Mouse (Mus musculus) liver, embryonic 12.5 days (tissue): ENCODE results near the gene Otud6a. TPM values are rescaled to one million over a fixed set of nuclear protein-coding genes. Genes with fewer than 3 reads are reported as not detected.
A peak's percentile ranks its signal among the peaks of the same experiment; 100 is the strongest.
"Not testable (repeated sequence)": the region's sequence is repeated elsewhere in the genome, so short reads cannot be mapped to it uniquely, and the experiment has no call there.

Experiments
- ATAC-seq: fragments of 200-750 bp; cut with Nextera tagmentation; 2 replicates; pipeline ENCODE4 v1.8.0; 2017; ENCODE audit warnings: moderate number of reproducible peaks, mild to moderate bottlenecking, moderate library complexity
- H3K27ac ChIP-seq: fragments of 300-500 bp; sonication (generic); 2 replicates; pipeline ENCODE4 v1.5.1; 2016; ENCODE audit warnings: mild to moderate bottlenecking
- H3K27me3 ChIP-seq: fragments of 300-500 bp; sonication (generic); replicated peaks from 2 replicates; pipeline ENCODE4 v1.6.1; 2016; ENCODE audit warnings: mild to moderate bottlenecking, moderate library complexity
- H3K36me3 ChIP-seq: fragments of 300-500 bp; sonication (generic); 2 replicates; pipeline ENCODE4 v1.6.1; 2016; ENCODE audit warnings: mild to moderate bottlenecking, moderate library complexity
- H3K4me1 ChIP-seq: fragments of 300-500 bp; sonication (generic); 2 replicates; pipeline ENCODE4 v1.6.1; 2016
- H3K4me2 ChIP-seq: fragments of 300-500 bp; sonication (generic); 2 replicates; pipeline ENCODE4 v1.6.1; 2016; ENCODE audit warnings: mild to moderate bottlenecking, moderate library complexity
- H3K4me3 ChIP-seq: fragments of 300-500 bp; sonication (generic); 2 replicates; pipeline ENCODE4 v1.5.1; 2016; ENCODE audit warnings: mild to moderate bottlenecking, moderate library complexity
- H3K9ac ChIP-seq: fragments of 300-500 bp; sonication (generic); 2 replicates; pipeline ENCODE4 v1.6.1; 2016; ENCODE audit warnings: mild to moderate bottlenecking, moderate library complexity
- H3K9me3 ChIP-seq: fragments of 300-500 bp; sonication (generic); replicated peaks from 2 replicates; pipeline ENCODE4 v1.6.1; 2016; ENCODE audit warnings: mild to moderate bottlenecking, moderate library complexity
- WGBS: fragments of 180-500 bp; shearing (Covaris S2); methylation state at CpG from one replicate; pipeline ENCODE4 v1.1.7; 2016; ENCODE audit not compliant: insufficient replicate concordance; 5-methylcytosine and 5-hydroxymethylcytosine counted together
- polyA plus RNA-seq: library from polyadenylated mRNA; unstranded; fragments of >200 nt; fragmentation: Nextera tagmentation; extraction: Ambion mirVana; gene quantifications from 2 replicates; pipeline ENCODE4 v1.2.1, GENCODE M21; 2016

The Otud6a gene
- not detected in 2 replicates for polyA plus RNA-seq

- Histone ChIP-seq H3K4me3 (no peak within 1 kb of the TSS), H3K36me3 (no peaks in the 10 kb centered on the region), H3K9ac (no peak within 1 kb of the TSS), H3K4me1 (no peaks in the 10 kb centered on the region), H3K27ac (no peak within 1 kb of the TSS), H3K27me3 (no peaks in the 10 kb centered on the region), H3K9me3 (no peaks in the 10 kb centered on the region), H3K4me2 (no peak within 1 kb of the TSS)
- 76% methylated on average over 21 of the region's 21 CpGs for WGBS
- no peak for ATAC-seq
These were observed at the start of gene Otud6a for GRCm38 (mm10) chrX:100428693-100429092. Gene Otud6a (plus strand): TSS chrX:100429013.

- WGBS, result 63% methylated on average over 1 of the region's 1 CpGs
- no peak overlapping the region for H3K4me2 ChIP-seq
- no peak overlapping the region for H3K9ac ChIP-seq
- H3K4me1 ChIP-seq, result peaks cover 7% of the 10 kb centered on the region
- H3K4me3 ChIP-seq, result no peak overlapping the region
- H3K27me3 ChIP-seq, result 0 out of 2 replicates have a peak, but pooled peaks cover 7% of the 10 kb centered on the region
- no peak overlapping the region for H3K27ac ChIP-seq
- no peaks in the 10 kb centered on the region for H3K36me3 ChIP-seq
- ATAC-seq, result no peak
- no peaks in the 10 kb centered on the region for H3K9me3 ChIP-seq
These were observed 38.9 kb upstream of the Otud6a start for GRCm38 (mm10) chrX:100389887-100390286.

DNA sequence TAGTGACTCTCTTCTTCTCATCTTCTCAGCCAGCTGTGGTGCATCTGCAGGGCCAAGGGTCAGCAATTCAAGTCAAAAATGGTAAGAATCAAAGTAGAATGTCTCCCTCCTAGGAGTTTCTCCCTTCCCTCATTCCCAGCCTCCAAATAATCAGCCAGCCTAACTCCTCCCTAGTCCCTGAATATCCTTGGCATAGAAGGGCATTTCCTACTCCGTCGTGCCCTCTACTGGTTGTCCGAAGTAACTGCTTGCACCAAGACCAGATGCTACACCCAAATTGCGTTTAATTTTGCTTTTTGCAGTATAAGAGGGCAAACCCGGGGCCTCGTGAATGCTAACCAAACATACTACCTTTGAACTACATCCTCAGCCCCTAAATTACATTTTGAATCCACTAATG is 36.5 kb upstream of the Otud6a start:
- Histone ChIP-seq H3K4me1 (peaks cover 14% of the 10 kb centered on the region), H3K4me3 (no peak overlapping the region), H3K9me3 (no peaks in the 10 kb centered on the region), H3K9ac (no peak overlapping the region), H3K4me2 (no peak overlapping the region), H3K27me3 (peaks cover 7% of the 10 kb centered on the region; the same call in 1 of the 2 replicates), H3K36me3 (no peaks in the 10 kb centered on the region), H3K27ac (no peak overlapping the region)
- 20% methylated on average over 6 of the region's 6 CpGs for WGBS
- ATAC-seq, result no peak

GRCm38 (mm10) chrX:100394223-100394861 is 34.5 kb upstream of the Otud6a start:
- Histone ChIP-seq H3K36me3 (no peaks in the 10 kb centered on the region), H3K27ac (no peak overlapping the region), H3K4me2 (peak overlapping the region; percentile 35), H3K27me3 (peaks cover 7% of the 10 kb centered on the region; the same call in 1 of the 2 replicates), H3K9ac (no peak overlapping the region), H3K4me1 (peaks cover 14% of the 10 kb centered on the region), H3K4me3 (no peak overlapping the region), H3K9me3 (no peaks in the 10 kb centered on the region)
- WGBS, result 59% methylated on average over 7 of the region's 7 CpGs
- peak; percentile 85 for ATAC-seq

GRCm38 (mm10) chrX:100395026-100395425 is 33.8 kb upstream of the Otud6a start:
- Histone ChIP-seq H3K27me3 (peaks cover 7% of the 10 kb centered on the region; the same call in 1 of the 2 replicates), H3K36me3 (no peaks in the 10 kb centered on the region), H3K9ac (no peak overlapping the region), H3K9me3 (no peaks in the 10 kb centered on the region), H3K4me3 (no peak overlapping the region), H3K4me2 (peak overlapping the region; percentile 35; the same call in 1 of the 2 replicates), H3K27ac (no peak overlapping the region), H3K4me1 (peaks cover 14% of the 10 kb centered on the region)
- 64% methylated on average over 8 of the region's 8 CpGs for WGBS
- ATAC-seq, result peak; percentile 75

DNA sequence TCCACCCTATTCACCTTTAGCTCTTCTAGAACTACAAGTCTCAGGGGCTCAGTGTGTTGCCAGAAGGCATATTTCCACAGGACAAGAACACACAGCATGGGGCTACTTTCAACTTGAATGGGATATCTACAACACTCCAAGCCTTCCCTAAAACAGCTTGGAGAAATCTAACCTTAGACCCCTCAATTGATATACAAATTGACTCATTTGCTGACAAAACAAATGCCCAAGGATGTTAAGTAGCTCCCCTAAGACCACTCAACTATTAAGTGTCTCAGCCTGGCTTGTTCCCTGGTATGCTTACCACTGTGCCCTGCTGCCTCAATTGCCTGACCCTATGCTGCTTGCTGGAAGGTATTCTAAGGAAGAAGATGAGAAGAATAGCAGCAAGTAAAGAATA is 27.9 kb upstream of the Otud6a start:
- no peaks in the 10 kb centered on the region for H3K36me3 ChIP-seq
- H3K4me2 ChIP-seq, result no peak overlapping the region
- ATAC-seq, result no peak
- no peak overlapping the region for H3K4me3 ChIP-seq
- no peak overlapping the region for H3K9ac ChIP-seq
- H3K4me1 ChIP-seq, result no peaks in the 10 kb centered on the region
- no peaks in the 10 kb centered on the region for H3K27me3 ChIP-seq
- H3K9me3 ChIP-seq, result no peaks in the 10 kb centered on the region
- H3K27ac ChIP-seq, result no peak overlapping the region

DNA sequence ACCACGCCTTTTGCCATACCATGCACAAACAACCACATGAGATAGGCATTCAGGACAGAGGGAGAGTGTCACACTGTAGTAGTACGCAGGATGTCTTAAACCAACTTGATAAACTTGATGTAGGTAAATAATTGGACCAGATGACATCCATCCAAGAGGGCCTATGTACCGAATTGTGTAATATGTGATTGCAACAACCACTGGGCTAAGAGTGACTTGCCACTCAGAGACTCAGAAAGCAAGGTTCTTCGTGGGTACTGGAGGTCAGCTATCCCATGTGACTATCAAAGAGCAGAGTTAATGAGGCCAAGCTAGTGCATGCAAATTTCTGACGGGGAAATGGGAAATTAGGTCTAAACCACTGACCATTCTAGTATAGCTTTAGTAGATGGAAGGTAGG is 27.2 kb upstream of the Otud6a start:
- H3K36me3 ChIP-seq, result no peaks in the 10 kb centered on the region
- 69% methylated on average over 5 of the region's 5 CpGs for WGBS
- no peak for ATAC-seq

GRCm38 (mm10) chrX:100409245-100409644 is 19.6 kb upstream of the Otud6a start:
- Histone ChIP-seq H3K9ac (no peak overlapping the region), H3K4me1 (no peaks in the 10 kb centered on the region), H3K36me3 (no peaks in the 10 kb centered on the region), H3K4me2 (no peak overlapping the region), H3K9me3 (no peaks in the 10 kb centered on the region), H3K4me3 (no peak overlapping the region), H3K27ac (no peak overlapping the region), H3K27me3 (no peaks in the 10 kb centered on the region; the same call in 1 of the 2 replicates)
- WGBS, result 38% methylated on average over 1 of the region's 1 CpGs
- no peak for ATAC-seq

More for the DNA sequence above, 27.2 kb upstream of the Otud6a start:
- no peak overlapping the region for H3K4me3 ChIP-seq
- H3K9ac ChIP-seq, result no peak overlapping the region
- no peaks in the 10 kb centered on the region for H3K9me3 ChIP-seq
- H3K27me3 ChIP-seq, result no peaks in the 10 kb centered on the region
- H3K4me1 ChIP-seq, result no peaks in the 10 kb centered on the region
- no peak overlapping the region for H3K4me2 ChIP-seq
- H3K27ac ChIP-seq, result no peak overlapping the region

- Histone ChIP-seq H3K9me3 (no peaks in the 10 kb centered on the region), H3K27me3 (no peaks in the 10 kb centered on the region), H3K4me1 (no peaks in the 10 kb centered on the region), H3K4me3 (no peak overlapping the region), H3K4me2 (no peak overlapping the region), H3K36me3 (no peaks in the 10 kb centered on the region), H3K9ac (no peak overlapping the region), H3K27ac (no peak overlapping the region)
- ATAC-seq, result no peak
- 63% methylated on average over 3 of the region's 3 CpGs for WGBS
These were observed 3.5 kb downstream of the Otud6a start for GRCm38 (mm10) chrX:100432311-100432710.

DNA sequence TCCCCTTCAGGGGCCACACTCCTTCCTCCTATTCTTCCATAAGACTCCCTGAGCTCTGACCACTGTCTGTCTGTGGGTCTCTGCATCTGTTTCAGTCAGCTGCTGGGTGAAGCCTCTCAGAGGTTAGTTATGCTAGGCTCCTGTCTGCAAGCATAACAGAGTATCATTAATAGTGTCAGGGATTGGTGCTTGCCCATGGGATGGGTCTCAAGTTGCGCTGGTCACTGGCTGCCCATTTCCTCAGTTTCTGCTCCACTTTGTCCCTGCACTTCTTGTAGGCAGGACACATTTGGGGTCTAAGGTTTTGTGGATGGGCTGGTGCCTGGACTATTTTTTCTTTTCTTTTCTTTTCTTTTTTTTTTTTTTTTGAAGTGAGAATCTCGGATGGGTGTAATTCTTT is 13.8 kb downstream of the Otud6a start, which contains the start of gene Awat2:
TSS of gene Awat2 (minus strand) at position 101 of the 400 bp plus-strand sequence.
- WGBS, result 73% methylated on average over 2 of the region's 2 CpGs

GRCm38 (mm10) chrX:100443532-100443931 is 14.7 kb downstream of the Otud6a start:
- 85% methylated on average over 7 of the region's 7 CpGs for WGBS

More for the DNA sequence above, 13.8 kb downstream of the Otud6a start, which contains the start of gene Awat2:
- not testable (repeated sequence) for H3K9me3 ChIP-seq, ATAC-seq, H3K9ac ChIP-seq, H3K4me3 ChIP-seq, H3K4me2 ChIP-seq, H3K27me3 ChIP-seq, H3K27ac ChIP-seq, H3K4me1 ChIP-seq, H3K36me3 ChIP-seq

DNA sequence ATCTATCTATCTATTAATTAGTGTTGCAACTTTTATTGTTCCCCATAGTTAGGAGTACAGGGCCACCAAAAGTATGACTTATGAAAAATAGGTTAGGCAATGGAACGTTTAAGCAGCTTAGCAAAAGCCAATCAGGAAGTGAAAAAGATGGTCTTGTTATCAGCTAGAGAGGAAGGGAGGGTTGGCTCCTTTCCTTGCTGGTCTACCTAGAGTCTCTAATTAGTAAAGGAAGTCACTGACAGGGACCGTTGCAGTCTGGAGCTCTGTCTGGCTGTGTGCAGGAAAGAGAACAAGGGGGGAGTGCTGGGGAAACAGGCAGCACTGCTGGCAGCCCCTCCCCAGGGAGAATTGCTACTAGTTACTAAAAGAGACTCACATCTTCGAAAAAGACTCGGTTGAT is 39.2 kb downstream of the Otud6a start:
- Histone ChIP-seq H3K27me3 (peaks cover 26% of the 10 kb centered on the region), H3K9ac (no peak overlapping the region), H3K4me2 (no peak overlapping the region), H3K36me3 (no peaks in the 10 kb centered on the region), H3K9me3 (no peaks in the 10 kb centered on the region), H3K27ac (no peak overlapping the region), H3K4me3 (no peak overlapping the region), H3K4me1 (no peaks in the 10 kb centered on the region)
- 20% methylated on average over 4 of the region's 4 CpGs for WGBS
- no peak for ATAC-seq

More at GRCm38 (mm10) chrX:100443532-100443931, 14.7 kb downstream of the Otud6a start:
- Histone ChIP-seq H3K36me3 (no peaks in the 10 kb centered on the region), H3K4me1 (no peaks in the 10 kb centered on the region), H3K9me3 (no peaks in the 10 kb centered on the region), H3K27ac (no peak overlapping the region), H3K27me3 (peaks cover 6% of the 10 kb centered on the region; the same call in 1 of the 2 replicates), H3K9ac (no peak overlapping the region), H3K4me3 (no peak overlapping the region), H3K4me2 (no peak overlapping the region)
- ATAC-seq, result no peak
